Mouse (Mus musculus) T-helper 1 cell (primary cell): Measurements from ENCODE around the gene Wfdc11.
"Not testable (repeated sequence)": the region's sequence is repeated elsewhere in the genome, so short reads cannot be mapped to it uniquely, and the experiment has no call there.

Source experiments
- in situ Hi-C: fragments of 300-600 bp; cut with MboI, MseI; formaldehyde crosslinking; loops from one replicate; pipeline ENCODE4 v1.15.1; 2025; ENCODE audit warnings: high pct_unique_total_duplicates

Gene Wfdc11

GRCm38 (mm10) chr2:164673987-164674386 is at the start of gene Wfdc11:
TSS of gene Wfdc11 (minus strand) at chr2:164674087.
- in situ Hi-C loops, result no loop called here

GRCm38 (mm10) chr2:164723276-164723675 is 49.4 kb upstream of the Wfdc11 start:
- in situ Hi-C loops, result no loop called here

- in situ Hi-C loops, result not testable (repeated sequence)
Observed at GRCm38 (mm10) chr2:164716194-164716786, 42.4 kb upstream of the Wfdc11 start.

- in situ Hi-C loops, result no loop called here
Observed at GRCm38 (mm10) chr2:164715005-164715404, 41.1 kb upstream of the Wfdc11 start, which contains the start of gene Spint5. TSS of gene Spint5 (plus strand) at chr2:164715305.

GRCm38 (mm10) chr2:164705991-164706390 is 32.1 kb upstream of the Wfdc11 start:
- in situ Hi-C loops, result no loop called here

- in situ Hi-C loops, result no loop called here
Observed at GRCm38 (mm10) chr2:164705328-164705727, 31.4 kb upstream of the Wfdc11 start.

- in situ Hi-C loops, result no loop called here
Observed at GRCm38 (mm10) chr2:164704235-164704634, 30.3 kb upstream of the Wfdc11 start.

GRCm38 (mm10) chr2:164701761-164702160 is 27.9 kb upstream of the Wfdc11 start:
- in situ Hi-C loops, result no loop called here

- in situ Hi-C loops, result no loop called here
Observed at GRCm38 (mm10) chr2:164700959-164701358, 27.1 kb upstream of the Wfdc11 start.

- in situ Hi-C loops, result no loop called here
Observed at GRCm38 (mm10) chr2:164698201-164698600, 24.3 kb upstream of the Wfdc11 start, which contains the start of gene Spint4. TSS of gene Spint4 (plus strand) at chr2:164698501.

GRCm38 (mm10) chr2:164684807-164685206 is 10.9 kb upstream of the Wfdc11 start, which contains the start of gene Wfdc13:
TSS of gene Wfdc13 (plus strand) at chr2:164685107.
- in situ Hi-C loops, result no loop called here

GRCm38 (mm10) chr2:164679906-164680305 is 6.0 kb upstream of the Wfdc11 start:
- in situ Hi-C loops, result no loop called here

- in situ Hi-C loops, result no loop called here
Observed at GRCm38 (mm10) chr2:164678848-164679625, 5.2 kb upstream of the Wfdc11 start.

- in situ Hi-C loops, result no loop called here
Observed at GRCm38 (mm10) chr2:164676916-164677685, 3.2 kb upstream of the Wfdc11 start.

GRCm38 (mm10) chr2:164676103-164676502 is 2.2 kb upstream of the Wfdc11 start:
- in situ Hi-C loops, result no loop called here

- in situ Hi-C loops, result no loop called here
Observed at GRCm38 (mm10) chr2:164670938-164671337, 2.9 kb downstream of the Wfdc11 start.

GRCm38 (mm10) chr2:164670261-164670660 is 3.6 kb downstream of the Wfdc11 start:
- in situ Hi-C loops, result no loop called here

GRCm38 (mm10) chr2:164664851-164665250 is 9.0 kb downstream of the Wfdc11 start:
- in situ Hi-C loops, result no loop called here

- in situ Hi-C loops, result no loop called here
Observed at GRCm38 (mm10) chr2:164656483-164656882, 17.4 kb downstream of the Wfdc11 start, which contains the start of gene Wfdc9. TSS of gene Wfdc9 (minus strand) at chr2:164656583.

- in situ Hi-C loops, result no loop called here
Observed at GRCm38 (mm10) chr2:164655858-164656257, 18.0 kb downstream of the Wfdc11 start, which contains the start of gene Wfdc10. TSS of gene Wfdc10 (plus strand) at chr2:164656046.

GRCm38 (mm10) chr2:164641881-164642673 is 31.8 kb downstream of the Wfdc11 start:
- in situ Hi-C loops, result no loop called here
